14 mouse cellular contexts compared by ENCODE assay signal in genomic region chr6:33890926-33891325, GRCm38 (mm10).
"Had no signal": no experiment of that assay in that cellular context is flagged by ENCODE, and none has a peak within 500 bp of the region (broad histone marks: within the 10 kb centered on the region; RNA-seq: fewer than 3 reads in every experiment).

No protein-coding gene starts in this region.

- H3K27me3 ChIP-seq: limb, embryonic 12.5 days; limb, embryonic 15.5 days had no signal

- H3K4me1 ChIP-seq: limb, embryonic 12.5 days had no signal

- H3K27ac ChIP-seq: limb, embryonic 12.5 days; limb, embryonic 15.5 days; liver, embryonic 14.5 days; macrophage had no signal

- H3K36me3 ChIP-seq: limb, embryonic 12.5 days; limb, embryonic 15.5 days had no signal

- H3K4me2 ChIP-seq: limb, embryonic 12.5 days; limb, embryonic 15.5 days; liver, embryonic 11.5 days; lung, embryonic 14.5 days had no signal

- DNase-seq: kidney, postnatal 14 days; kidney, postnatal 4 days; left cerebral cortex, postnatal 4 days; liver, postnatal 0 days; lung, embryonic 14.5 days; midbrain, embryonic 14.5 days; thymus, adult 18-20 months; thymus, postnatal 36 days had no signal

- H3K9ac ChIP-seq: limb, embryonic 12.5 days; limb, embryonic 15.5 days; liver, embryonic 14.5 days; liver, postnatal 0 days; lung, embryonic 14.5 days had no signal

- ATAC-seq: liver, postnatal 0 days; lung, postnatal 0 days had no signal

- H3K9me3 ChIP-seq: limb, embryonic 12.5 days; limb, embryonic 15.5 days had no signal

- H3K4me3 ChIP-seq: limb, embryonic 12.5 days; limb, embryonic 15.5 days had no signal
